Mouse (Mus musculus): Measurements from ENCODE around the gene Cpeb1.
A peak's percentile ranks its signal among the peaks of the same experiment; 100 is the strongest.

The Cpeb1 gene

DNA sequence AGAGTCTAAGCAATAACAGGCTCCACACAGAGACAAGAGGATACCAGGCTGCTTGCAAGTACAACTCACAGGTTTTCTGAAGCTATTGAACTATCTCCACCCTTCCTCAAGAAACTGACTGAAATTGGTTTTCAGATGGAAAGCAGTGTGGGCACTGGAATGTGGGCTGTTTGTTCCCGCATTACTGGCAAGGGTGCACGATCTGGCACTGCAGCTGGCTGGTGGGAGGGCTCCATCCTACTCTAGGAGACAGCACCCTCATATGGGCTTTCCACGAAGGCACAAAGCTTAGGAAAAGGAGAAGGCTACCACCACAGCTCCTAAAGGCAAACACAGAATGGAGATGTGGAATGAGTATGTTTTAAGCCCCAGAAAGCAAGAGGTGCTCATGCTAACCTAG, 85.5 kb downstream of the Cpeb1 start:
- DNase-seq, result no peak

DNA sequence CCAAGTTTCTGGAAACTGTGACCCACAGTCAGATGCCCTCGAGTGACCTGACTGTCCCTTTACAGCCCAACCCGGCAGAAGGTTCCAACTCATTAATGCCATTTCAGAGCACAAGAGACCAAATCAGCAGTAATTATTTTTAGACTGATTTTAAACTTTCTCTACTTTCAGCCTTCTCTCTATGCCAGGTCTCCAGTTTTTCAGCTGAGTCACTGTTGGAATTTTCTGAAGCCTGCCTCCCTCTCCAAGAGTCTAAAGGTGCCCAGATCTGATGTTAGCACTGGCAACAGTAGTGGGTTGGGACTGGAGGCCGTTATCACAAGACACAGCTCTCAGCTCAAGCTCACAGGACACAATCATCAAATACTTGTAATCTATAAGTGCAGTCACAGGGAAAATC, 87.3 kb downstream of the Cpeb1 start:
- DNase-seq, result no peak

DNA sequence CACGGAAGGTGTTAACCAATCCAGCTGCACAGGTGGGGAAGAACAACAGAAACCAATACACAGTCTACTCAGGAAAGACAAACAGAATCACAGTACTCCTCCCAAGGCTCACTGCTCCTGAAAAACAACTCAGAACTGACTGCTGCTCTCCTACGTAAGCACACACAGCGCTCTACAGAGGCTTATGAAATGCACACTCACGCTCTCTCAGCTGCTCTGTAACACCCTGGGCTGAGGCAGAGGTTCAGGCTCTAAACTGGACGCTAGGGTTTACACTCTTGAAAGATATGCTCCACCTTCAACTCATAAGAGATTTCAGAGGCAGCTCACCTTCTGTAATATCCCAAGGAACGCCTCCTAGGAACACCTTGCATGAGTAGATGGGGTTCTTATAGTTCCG, 98.3 kb downstream of the Cpeb1 start:
- DNase-seq, result peak; percentile 34

DNA sequence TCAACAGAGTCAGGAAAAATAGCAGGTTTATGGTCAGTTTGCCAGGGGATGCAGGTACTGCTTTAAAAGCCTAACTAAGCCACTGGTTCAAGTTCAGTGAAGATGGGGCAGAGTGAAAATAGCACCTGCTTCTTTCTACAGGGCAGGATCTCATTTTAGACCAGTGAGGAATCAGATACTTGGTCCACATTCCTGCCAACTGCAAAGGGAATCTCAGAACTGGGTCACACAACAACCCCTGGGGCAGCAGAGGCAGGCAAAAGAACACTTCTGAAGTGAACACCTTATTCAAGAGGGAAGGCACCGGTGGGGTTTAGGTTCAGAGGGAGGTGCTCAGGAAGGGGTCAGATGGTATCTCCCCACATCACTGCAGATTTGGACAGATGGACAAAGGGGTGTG, 98.9 kb downstream of the Cpeb1 start:
- no peak for DNase-seq

DNA sequence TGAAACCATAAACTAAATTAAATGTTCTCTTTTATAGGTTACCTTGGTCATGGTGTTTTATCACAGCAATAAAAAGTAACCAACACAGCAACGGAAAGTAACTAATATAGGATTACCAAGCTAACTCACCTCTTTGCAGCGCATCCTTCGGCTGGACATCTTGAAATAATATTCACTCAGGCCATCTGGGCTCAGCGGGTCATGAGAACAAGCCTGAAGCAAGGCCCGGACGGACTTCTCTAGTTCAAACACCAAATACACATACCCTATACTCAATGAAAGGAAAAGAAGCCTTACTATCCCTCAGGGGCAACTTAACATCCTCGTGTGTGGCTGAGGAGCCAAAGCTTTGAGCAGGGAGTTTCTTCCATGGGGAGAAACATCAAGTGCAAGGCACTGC, 99.5 kb downstream of the Cpeb1 start:
- DNase-seq, result no peak

DNA sequence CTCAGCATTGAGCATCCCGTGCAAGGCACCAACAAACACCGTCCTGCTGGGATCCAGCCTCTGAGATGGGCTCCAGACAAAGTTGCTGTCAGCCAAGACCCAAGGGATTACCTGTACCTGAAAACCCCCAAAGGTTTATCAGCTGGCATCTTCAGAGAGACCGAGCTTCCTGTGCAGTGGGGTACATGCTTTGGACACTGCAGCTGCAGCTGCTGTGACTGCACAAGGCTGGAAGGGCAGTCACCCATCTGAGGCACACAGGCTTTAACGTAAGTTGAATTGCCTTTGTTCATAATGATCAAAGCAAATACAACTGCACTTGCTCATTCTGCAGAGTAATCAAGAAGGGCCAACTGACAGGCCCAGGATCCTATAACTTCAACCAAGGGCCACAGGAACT, 103.4 kb downstream of the Cpeb1 start:
- no peak for DNase-seq

DNA sequence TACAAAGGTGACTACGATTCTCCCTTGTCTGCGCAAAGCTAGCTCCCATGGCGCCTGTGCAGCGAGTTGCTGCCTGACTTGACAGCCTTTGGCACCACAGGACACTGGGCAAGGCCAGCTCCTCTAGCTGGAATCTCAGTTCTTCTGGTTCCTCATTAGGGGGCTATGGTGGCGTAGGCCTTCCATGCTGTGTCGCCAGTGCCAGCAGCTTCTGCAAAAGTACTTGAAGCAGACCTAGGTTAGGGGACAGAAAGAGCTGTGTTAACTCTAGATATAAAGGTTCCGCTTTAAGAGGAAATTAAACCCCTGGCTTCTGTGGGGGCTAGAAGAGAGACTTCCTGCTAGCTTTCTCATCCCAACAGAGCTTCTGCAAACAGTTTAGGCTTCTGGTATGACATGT, 107.1 kb downstream of the Cpeb1 start:
- no peak for DNase-seq

DNA sequence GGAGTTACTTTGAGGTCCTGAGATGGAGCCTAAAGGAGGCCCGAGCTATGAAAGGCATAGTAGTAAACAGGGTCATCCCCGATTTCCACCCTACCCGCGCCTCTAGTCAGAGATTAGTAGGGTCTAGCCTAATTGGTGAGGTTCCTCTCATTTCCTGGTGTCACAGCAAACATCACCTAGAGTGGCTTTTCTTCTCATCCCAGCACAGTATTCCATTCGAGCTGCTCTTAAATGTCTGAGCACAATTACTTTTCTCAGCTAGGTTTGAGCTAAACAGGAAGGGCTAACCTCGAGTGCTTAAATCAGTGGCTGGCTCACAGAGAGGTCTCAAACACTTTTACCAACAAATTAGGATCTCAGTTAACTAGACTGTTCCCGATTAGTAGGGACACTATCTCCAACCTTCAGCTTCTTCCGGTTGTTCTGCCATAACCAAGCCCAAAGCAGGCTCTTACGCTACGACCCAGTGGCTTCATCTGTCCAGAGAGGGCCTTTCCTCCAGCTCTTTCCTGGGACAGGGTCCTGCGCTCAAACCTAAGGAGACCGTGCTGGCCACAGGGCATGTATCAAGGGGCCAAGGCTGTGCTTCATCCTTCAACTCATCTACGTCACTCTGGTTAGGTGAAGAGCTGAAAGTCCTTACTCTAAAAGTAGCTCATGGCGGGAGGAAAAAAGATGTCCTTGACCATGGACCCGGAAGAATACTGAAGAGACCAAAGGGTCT, 109.7 kb downstream of the Cpeb1 start:
- DNase-seq, result no peak

DNA sequence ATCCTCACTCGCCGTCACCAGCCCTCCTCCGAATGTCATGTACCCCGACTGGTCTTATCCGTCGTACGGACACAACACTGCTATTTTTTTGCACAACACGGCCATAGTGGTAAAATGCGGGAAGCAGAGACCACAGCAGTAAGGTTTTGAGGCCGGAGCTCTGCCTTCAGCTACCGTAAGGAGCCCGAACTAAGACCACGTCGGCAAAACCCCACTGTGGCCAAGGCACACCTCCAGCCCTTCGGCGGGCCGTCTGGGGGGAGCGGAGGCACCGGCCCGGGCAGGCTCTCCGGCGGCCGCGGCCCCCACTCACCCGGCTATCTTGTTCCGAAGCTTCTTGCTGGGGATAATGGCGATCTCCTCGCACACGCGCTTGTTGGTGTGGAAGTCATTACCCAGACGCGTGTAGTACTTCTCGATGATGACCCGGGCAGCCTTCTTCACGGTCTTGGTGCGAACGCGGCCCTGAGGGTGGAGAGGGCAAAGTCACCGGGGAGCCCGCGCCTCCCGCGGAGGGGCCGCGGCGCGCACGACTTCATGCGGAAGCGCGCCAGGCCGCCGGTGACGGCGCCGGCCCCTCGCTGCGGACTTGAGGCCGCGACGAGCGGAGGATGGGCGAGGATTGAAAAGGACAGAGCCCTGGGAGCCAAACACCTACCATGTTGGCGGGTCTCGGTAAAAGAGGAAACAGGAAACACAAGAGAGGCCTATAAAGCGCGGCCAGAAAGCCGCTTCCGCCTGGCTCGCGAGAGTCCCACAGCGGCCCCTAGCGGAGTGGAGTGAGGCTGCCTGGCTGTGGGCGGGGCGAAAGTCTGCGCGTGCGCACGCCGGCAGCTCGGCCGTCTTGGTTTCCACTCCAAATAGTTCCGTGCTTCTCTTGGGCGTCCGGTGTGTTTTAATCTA, 110.5 kb downstream of the Cpeb1 start, which contains the start of gene Rps17:
Gene Rps17, minus strand, starts transcription at position 711 of the 903 bp plus-strand sequence.
- DNase-seq, result peak; percentile 95

DNA sequence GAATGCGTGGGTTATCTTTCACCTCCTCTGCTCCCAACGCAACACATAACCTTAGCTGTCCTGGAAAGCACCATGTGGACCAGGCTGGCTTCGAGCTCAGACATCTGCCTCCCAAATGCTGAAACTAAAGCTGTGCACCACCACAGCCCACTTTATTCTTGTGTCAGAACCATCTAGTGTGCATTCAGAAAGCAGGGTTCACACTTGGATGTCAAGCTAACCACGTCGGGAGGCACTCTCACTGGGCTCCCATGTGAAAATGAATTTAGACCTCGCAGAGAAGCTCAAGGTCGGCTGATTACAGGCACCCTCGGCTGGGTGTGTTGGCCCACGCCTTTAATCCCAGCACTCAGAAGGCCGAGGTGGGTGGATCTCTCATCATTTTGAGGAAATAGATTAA, 111.4 kb downstream of the Cpeb1 start:
- no peak for DNase-seq

DNA sequence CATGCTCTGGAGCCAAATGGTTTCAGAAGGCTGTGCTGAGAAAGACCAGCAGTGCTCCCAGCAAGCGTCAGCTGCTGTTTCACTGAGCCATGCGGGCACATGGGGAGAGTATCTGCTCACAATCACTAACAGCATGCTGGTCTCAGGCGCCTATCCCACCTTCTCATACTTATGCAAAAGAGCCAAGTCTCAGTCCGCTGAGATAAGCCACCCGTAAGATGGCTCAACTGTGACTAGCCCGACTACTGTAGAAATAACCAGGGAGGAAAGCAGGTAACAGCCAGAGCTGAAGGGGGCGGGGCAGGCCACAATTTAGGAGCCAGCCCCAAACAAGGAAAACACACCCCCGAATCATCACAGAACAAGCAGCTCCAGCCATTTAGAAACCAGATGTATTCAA, 111.9 kb downstream of the Cpeb1 start:
- no peak for DNase-seq

DNA sequence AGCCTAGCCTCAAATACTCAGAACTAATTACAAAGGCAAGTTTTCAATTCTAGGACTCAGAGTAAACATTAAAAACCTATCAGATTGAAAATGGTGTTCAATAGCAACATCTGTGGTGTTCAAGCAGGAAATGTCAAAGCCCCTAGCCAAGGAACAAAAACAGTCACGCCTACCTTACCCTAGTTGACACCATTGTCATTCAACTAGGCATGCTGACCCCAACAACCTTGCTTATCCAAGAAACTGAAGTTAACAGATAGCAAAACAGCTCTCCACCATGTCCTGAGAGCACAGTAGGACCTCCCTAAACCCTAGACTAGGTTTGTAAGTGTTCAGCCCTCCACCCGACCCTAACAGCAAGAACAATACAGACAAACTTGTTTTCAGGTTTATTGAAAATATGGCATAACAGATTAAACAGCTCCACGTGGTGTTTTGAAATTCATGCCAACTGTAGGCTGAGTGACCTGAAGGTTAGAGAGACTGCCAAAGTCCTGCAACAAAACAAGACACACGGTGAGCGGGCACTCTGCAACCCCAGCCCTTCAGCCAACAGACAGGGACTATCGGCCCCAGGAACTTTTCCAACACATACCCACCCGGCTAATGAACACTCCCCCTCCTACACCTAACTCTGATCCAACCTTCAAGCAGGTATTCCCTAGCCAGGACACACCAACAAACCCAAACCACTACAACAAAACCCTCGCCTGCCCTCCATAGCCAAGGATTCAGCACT, 112.7 kb downstream of the Cpeb1 start:
- no peak for DNase-seq

DNA sequence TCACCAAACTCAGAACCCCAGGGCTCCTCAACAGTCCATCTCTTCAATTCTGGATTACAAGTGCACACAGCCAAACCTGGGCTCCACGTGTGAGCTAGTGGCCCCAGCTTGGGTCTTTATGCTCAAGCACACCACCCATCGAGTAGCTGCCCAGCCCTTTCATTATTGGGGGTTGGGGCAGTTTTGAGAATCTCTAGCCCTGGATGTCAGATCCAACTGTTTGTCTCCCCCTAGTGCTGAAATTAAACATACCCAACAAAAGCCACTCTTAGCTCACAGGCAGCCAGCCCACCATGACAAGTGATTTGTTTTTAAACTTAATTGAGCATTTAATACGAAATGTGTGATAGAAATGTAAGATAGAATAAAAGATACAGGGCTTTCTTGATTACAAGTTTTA, 113.7 kb downstream of the Cpeb1 start:
- DNase-seq, result peak; percentile 47

DNA sequence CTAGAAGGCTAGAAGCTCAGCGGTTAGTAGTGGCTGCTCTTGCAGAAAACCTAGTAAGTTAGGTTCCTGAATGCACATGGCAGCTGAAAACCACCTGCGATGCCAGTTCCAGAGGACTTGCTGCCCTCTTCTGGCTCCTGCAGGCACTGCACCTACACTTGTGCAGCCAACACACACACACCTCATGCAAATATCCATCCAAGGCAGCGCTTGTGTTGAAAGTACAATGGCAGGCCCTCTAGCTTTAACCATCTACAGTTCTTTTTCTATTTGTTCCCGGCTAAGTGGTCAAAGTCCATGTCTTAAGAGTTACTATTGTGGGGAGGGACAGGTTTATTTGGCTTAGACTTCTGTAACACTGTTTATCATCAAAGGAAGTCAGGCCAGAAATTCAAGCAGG, 115.5 kb downstream of the Cpeb1 start:
- DNase-seq, result peak; percentile 53

DNA sequence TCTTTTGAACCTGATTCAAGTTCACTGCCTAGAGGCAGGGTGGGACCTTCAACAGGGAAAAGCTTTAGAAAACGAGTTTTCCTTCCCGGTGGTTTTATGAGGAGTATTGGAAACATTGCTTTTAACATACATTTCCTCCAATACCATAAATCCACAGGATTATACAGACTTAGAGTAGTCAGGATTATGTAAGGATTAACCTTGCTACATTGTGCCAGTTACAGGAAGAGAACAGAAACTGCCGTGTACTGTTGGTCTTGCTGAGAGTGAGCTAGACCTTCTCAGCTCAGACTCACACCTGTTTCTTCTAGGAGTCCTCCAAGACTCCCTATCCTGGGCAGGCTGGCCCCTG, 116.8 kb downstream of the Cpeb1 start:
- DNase-seq, result no peak

DNA sequence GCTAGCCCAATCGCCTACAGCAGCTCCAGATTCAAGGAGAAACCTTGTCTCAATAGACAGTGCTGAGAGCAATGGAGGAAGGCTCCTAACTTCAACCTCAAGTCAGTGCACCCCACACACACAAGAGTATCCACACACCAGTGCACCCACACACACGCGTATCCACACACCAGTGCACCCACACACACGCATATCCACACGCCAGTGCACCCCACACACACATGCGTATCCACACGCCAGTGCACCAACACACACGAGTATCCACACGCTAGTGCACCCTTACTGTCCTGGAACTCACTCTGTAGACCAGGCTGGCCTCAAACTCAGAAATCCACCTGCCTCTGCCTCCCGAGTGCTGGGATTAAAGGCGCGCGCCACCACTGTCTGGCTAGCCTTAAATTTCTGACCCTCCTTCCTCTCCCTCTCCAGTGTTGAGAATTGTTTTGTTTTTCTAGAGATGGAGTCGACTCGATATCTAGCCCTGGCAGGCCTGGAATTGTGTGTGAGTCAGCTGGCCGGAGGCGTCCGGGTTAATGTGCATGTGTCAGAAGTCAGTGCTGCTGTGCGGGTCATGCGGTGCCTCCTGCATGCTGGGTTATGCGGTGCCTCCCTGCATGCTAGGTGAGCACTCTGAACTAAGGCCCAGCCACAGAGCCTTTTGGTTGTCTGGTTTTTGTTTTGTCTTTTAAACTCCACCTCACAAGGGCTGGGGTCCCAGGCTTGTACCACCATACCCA, 117.3 kb downstream of the Cpeb1 start:
- DNase-seq, result no peak

DNA sequence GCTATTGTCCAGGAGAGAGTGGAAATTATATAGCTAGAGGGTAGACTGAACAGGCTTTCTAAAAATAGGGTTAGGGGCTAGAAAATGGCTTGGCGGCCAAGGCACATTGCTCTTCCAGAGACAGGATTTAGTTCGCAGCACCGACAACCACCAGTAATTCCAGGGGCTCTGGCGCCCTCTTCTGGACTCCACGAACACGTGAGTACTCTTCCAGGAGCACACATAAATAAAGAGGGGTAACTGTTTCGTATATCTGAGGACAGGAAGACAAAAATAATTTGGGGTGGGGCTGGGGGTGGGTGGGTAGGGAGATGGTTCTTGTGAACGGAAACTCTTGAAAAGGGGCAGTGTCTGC, 118.9 kb downstream of the Cpeb1 start:
- DNase-seq, result peak; percentile 74

DNA sequence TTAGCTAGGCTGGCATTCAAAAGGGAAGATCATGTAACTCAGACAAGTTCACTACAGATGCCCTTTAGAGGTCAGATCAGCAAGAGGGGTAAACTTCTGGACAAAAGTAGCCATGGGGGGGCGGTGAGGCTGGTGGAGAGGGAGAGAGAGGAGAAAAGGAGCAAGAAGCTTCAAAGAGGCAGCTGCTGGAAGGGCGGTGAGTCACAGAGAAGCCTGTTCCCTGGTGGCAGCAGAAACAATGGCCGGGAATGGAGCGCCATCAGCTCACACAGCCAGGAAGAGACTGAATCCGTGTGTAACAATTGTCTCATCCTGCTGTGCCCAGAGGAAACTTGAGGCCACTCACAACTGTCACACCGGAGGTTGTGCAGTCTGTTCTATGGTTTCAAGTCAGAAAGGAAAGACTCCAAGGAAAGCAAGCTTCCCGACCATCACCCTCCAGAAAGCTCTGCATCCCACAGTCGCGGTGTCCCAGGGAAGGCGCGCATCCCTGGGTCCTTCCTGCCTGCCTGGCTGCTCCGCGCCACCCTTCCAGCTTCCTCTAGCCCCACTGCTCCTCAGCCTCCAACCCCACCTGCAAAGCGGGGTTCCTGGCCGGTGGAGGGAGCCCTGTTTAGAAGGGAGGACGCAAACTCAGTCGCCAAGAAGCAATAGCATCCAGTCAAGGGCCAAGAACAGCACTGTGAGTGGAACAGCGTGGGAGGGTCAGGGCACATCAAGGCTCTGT, 119.4 kb downstream of the Cpeb1 start:
- DNase-seq, result peak; percentile 42

DNA sequence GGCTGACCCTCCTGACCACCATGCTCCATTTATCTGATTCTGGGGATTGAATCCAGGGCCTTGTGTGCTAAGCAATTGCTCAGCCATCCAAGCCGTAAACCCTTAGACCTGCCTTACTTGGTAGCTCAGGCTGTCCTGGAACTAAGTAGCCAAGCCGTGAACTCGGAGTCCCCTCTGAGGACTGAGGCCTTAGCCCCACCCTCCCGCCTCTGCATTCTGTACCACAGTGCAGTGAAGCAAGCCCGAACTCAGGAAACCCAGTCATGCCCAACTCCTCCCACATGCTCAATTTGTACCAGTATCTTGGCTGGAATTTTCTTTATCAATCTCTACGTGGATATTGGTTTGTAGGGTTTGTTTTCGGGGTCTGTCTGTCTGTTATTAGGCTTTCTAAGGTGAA, 123.4 kb downstream of the Cpeb1 start:
- DNase-seq, result peak; percentile 41

DNA sequence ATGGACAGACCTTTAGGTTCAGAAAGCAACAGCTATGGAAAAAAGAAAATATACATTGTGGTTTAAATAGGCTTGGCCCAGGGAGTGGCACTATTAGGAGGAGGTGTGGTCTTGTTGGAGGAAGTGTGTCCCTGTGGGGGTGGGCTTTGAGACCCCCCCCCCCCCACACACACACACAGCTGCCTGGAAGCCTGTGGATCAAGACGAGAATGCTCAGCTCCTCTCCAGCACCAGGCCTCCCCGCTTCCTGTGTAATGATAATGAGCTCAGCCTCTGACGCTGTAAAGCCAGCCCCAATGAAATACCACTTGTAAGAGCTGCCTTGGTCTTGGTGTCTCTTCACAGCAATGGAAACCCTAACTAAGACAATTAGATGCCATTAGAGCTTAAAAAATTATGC, 124.5 kb downstream of the Cpeb1 start:
- DNase-seq, result no peak

DNA sequence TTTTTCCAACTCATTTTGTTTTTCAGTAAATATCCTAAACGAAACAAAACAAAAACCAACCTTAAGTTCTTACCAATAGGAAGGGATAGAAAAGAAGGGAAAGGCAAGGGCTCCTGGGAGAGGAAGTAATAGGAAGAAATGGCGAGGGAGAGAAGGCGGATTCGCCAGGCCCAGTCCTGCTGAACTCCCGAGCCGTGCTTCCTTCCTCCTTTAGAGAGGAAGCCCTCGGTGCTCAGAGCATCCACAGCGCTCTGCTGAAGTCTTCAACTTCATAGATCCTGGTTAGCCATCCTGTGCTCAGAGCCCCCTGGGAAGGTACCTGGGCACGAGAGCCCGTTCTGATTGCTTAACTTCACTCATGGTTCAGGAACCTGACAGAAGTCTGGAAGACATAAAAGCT, 127.6 kb downstream of the Cpeb1 start:
- DNase-seq, result no peak

DNA sequence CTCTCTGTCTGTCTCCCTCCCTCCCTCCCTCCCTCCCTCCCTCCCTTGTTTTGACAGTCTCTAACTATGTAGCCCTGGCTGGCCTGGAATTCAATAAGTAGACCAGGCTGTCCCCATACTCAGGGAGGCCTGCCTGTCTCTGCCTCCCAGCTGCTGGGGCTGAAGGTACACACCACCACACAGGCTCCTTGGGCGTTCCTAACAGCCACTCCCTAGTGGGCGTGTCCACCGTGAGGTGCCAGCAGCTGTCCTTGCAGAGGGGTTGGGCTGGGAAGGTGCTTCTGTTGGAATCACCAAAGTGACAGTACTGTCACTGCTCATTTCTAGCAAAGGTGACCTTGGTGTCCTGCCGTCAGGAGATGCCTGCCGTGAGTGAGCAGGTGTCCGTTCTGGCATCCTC, 128.4 kb downstream of the Cpeb1 start:
- DNase-seq, result no peak
